Mouse (Mus musculus) gastrocnemius, postnatal 25 days (tissue): ENCODE data around the gene Pygl. TPM values are rescaled to one million over a fixed set of nuclear protein-coding genes. Genes with fewer than 3 reads are reported as not detected.
"Not testable (repeated sequence)": the region's sequence is repeated elsewhere in the genome, so short reads cannot be mapped to it uniquely, and the experiment has no call there.

Source experiments
- DNase-seq: peaks from one replicate; pipeline ENCODE4 v3.0.0; 2022
- total RNA-seq, 2 experiments: library from RNA; stranded (reverse); gene quantifications; 1 replicate in 1 of 2; 2 replicates in 1 of 2; pipeline ENCODE4 v1.2.3; 2021

Gene Pygl
- total RNA-seq, 2 experiments from 2014 or later = 0.82 to 6.1 TPM

DNA sequence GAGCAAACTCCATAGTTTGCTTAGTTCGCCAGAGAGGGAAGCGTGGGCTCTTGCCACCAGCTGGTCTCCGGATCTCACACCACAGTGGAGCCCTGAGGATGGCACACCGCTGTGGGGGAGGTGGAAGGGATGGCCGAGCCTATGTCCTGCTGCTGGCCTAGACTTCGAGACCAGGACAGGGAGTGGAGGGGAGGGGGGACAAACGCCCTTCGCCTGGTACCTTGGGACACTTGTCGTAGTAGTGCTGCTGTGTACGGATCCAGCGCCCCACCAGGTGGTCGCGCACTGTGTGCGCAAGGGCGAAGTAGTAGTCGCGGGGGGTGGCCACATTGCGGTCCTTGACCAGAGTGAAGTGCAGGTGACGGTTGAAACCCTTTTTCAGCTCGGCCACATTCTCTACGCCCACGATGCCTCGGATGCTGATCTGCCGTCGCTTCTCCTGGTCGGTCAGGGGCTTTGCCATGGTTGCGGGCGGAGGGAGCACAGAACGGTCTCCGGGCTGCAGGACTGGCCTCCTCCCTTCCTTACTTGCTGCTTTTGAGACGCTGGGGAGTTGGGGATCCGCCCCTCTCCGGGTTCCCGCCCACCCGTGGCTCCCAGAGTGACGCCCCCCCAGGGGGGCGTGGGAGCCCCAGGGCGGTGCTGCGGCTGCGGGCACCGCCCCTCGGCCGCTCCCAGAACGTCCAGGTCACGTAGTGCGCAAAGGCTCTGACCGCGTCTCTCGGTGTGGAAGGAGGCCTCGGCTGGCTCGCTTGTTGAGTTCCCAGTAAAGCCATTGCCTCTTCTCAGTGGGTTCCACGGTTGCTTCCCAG lies 4.0 kb downstream of the Pygl start:
- DNase-seq = peak; percentile 82

DNA sequence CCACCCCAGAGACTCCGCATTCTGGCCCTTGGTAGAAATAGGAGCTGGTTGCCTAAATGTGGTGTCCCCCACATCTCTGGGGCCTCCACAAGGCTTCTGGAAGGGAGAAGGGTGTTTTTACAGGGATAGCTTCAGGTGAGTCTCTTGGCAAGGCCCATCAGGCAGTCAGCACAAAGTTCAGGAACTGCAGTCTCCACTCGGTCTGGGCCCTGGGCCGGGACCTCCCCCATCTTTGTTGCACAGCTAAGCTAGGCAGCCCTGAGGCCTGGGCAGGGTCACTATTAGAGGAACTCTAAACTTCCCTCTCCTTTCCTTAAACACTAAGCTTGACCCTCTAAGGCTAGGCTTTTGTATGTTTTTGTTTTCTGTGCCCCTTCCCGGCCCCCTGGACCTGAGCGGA lies 4.6 kb downstream of the Pygl start:
- DNase-seq = no peak

DNA sequence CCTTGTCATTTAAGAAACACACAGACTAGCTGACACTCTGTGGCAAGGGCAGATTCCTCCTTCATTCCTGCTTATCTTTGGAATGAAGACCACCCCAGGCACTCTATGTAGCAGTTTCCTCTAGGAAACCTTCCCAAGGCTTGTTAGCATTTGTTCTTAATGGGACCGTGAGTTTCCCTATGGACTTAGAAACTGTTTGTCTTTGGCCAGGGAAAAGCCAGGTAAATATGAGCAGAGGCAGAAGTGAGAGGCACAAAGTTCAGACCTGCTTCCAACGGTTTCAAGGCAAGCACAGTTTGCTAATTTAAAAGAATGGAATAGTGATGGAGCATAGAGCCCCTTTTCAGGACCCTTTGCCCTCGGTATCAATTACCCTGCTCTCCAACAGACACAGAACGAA lies 8.0 kb downstream of the Pygl start:
- no peak for DNase-seq

DNA sequence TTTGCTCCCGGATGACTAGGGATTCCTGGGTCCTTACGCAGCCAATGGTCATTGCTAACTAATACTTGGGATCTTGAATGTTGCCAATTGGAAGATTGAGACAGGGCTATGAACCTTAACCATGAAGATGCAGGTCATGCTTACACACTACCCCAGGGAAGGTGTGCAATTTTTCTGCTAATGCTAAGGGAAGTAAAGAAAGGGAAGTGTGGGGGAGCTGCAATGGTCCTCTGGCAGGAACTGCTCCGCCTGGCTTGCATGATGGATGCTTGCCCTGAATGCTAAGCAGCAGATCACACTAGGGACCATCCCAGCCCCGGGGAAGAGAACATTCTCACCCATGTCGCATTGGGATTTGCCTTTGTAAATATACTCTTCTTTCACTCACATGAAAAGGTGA lies 9.9 kb downstream of the Pygl start:
- DNase-seq = no peak

DNA sequence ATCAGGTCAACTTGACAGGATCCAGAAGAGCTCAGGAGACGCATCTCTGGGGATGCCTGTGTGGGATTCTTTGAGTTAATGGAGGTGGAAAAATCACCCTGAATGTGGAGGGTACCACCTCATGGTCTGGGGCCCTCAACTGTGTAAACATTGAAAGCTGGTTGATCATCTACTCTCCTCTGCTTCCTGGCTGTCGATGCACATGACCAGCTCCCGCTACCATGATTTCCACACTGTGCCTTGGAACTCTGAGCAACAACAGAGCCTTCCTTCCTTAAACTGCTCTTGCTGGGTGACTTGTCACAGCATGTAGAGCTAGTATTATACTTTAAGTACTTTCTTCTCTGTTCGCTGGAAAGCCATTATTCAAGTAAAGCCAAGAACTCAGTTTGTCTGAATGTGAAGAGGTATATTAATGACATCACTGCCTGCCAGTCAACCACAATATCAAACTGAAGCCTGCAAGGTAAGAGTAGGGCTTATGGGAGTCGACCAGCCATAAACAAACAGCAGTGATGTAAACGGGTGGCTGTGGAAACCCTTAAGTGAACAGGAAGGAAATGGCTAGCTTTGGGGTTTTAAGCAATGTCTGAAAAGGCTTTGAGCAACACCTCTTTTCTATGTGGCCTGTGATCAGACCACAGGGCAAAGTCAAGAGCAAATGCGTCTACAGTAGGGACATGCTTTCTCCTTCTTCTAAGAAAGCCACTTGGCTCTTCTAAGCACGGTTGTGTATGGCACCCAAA lies 12.3 kb downstream of the Pygl start:
- no peak for DNase-seq

DNA sequence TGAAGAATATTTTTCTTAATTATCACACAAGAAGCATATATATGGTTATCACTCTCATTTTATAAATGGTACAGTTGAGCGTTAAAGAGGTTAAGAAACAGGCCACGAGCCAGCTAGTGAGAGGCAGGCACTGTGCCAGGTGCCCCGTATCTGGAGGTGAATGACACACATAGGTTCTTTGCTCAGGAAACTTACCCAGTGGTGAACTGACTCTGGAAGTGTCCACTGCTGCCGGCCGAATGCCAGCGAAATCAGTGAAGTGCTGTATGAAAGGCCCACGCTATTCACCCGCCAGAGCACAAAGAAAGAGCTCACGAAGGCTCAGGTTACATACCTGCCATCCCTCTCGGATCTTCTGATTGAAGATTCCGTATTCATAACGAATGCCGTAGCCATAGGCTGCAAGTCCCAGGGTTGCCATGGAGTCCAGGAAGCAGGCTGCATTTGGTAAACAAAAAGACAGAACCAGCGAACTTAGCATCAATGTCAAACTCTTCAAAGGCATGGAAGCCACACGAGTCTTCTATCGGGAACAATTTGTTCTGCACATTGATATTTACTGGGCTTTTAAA lies 15.0 kb downstream of the Pygl start:
- no peak for DNase-seq

DNA sequence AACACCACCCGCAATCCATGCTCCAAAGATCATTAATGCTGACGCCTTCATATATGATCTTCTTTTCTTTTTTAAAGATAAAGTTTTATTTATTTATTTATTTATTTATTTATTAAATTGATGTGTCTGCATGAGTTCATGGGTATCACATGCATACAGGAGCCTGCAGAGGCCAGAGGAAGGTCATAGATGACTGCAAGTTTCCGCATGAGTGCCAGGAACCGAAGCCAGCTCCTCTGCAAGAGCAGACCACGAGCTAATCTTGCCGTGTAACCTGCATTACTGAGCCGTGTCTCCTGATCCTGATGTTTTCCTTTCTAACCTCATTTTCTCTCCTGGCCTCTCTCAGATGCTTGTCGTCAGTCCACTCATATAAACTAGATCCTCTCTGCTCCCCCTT lies 17.0 kb downstream of the Pygl start:
- DNase-seq = no peak

DNA sequence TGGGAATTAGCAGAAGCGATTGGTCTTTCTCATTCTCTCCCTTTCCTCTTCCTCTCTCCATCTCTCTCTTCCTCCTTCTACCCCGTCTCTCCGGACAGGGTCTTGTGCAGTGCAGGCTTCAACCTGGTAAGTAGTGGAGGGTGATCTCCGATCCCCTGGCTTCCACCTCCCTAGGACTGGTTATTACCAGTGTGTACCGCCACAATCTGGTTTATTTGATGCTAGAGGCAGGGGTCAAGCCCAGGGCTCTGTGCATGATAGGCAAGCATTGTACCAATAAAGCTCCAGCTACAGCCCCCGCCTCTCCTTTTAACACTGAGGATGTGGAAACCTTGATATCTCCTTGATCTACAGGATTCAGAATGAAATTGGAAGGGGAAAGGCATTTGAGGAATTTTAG lies 17.7 kb downstream of the Pygl start:
- DNase-seq = no peak

DNA sequence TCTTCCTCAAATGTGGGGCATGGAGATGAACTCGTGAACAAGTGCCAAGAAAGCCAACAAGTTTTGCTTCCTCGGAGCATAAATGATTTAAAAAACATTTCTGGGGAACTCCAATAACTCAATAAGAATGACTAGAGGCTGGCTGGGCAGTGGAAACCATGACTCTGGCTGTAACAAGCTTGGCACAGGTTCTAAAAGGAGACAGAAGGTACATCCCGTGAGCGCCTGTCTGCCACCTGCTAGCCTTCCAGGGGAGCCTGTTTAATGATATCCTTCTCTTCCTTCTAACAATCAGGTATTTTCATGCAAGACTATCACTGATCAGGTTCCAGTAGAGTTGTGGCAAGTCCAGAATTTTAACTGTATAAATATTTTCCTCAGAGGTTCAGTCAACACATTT lies 18.8 kb downstream of the Pygl start:
- no peak for DNase-seq

DNA sequence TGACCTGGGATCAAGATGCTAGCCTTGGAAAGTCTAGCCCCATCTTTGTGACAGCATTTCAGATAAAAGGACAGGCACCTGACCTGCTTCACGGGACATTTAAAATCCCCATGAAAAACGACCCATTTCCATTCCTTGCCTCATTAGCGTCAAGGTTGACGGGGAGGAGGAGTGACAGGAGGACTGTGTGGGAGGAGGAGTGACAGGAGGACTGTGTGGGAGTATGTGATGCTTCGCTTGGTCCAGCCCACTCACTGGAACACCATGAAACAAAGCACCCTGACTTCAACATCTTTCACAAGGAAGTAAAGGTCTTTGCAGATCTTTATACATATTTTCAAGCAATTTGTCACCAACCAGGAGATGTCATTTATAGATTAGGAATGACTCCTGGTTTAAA lies 23.1 kb downstream of the Pygl start:
- DNase-seq = no peak

DNA sequence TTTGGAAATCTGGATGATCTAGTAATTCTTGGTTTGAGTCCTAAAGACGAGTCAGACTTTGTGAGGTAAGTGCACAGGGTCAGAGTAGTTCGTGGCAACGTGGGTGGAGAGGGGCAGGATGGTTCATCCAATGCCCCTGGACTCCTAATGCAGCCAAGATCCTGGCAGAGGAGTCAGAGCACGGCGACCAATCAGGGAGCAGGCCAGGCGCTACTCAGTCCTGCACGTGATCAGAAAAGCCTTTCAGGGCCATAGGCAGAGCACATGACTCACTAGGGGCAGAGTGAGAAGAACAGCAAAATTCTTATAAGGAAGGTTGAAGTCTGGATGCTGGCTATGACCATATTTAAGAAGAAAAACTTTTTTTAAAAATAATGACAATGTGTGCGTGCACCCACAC lies 26.9 kb downstream of the Pygl start:
- no peak for DNase-seq

DNA sequence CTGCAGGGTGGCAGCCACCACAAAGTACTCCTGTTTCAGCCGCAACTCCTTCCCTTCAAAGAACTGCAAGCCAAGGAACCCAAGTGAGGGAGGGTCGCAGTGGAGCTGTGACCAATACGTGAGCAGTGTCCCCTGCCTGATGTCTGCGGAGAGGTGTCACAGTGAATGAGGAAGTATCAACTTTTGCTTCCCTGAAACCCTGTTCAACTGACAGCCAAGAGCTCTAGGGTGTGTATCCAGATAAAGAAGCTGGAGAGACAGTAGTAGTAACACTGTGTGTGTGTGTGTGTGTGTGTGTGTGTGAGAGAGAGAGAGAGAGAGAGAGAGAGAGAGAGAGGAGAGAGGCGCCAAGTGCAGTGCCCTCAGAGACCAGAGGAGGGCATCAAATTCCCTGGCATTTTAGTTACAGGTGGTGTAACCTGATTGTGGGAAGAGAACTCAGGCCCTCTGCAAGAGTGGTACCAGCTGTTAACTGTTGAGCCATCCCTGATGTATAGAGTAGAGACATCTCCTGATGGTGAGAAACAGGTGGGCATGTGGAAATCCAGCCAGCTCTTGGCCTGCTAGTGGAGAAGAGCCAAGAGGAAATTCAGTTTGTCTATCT lies 29.3 kb downstream of the Pygl start:
- DNase-seq = no peak

DNA sequence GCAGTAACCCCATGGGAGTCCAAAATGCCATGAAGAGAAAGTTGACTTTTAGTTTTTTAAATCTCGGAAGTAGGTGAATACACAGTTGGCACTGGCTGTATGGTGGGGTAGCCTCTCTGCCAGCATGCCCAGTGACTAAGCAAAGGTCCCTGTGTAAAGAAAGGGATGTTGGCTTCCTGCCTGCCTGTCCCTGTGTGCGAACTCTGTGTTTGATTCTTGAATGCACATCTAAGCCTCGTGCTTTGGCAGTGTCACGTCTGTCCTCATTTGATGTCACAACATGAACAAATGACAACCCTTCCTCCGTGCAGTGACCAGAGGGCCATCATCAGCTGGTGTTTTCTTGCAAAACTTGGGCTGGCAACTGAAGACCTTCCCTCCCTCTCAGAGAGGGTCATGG lies 34.9 kb downstream of the Pygl start:
- DNase-seq = no peak

DNA sequence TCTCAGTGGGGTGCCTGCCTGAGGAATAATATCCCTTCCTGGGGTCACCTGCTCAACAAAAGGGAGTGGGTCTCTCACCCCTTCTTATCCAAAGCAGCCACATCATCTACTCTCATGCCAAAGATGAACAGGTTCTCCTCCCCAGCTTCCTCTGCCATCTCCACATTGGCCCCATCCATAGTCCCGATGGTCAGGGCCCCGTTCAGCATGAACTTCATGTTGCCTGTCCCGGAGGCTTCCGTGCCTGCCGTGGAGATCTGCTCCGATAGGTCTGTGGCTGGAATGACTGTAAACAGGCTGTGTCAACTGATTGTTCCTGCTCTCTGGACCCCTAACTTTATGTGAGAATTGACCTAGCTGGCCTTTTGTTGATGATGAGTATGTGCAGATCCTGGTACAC lies 35.9 kb downstream of the Pygl start:
- DNase-seq = no peak

DNA sequence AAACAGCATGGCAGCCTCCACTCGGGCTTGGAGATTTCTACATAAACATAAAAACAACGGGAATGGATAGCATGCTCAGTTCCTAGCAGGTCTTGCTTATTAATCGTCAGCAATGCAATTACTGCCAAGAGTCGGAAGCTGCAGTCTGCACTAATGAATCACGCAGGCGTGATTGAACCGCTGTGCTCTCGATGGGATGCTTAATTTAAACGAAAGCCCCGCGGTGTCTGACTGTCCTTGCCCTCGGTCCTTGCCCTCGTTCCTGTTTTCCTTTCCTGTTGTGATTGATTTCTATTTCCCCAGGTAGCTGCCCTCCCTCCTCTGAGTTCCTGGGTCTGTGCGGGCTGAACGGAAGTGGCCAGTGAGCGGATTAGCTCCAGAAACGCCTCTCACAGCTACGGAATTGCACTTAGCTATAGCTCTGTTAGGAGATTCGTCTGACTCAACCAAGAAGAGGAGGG lies 39.0 kb downstream of the Pygl start:
- DNase-seq = no peak

DNA sequence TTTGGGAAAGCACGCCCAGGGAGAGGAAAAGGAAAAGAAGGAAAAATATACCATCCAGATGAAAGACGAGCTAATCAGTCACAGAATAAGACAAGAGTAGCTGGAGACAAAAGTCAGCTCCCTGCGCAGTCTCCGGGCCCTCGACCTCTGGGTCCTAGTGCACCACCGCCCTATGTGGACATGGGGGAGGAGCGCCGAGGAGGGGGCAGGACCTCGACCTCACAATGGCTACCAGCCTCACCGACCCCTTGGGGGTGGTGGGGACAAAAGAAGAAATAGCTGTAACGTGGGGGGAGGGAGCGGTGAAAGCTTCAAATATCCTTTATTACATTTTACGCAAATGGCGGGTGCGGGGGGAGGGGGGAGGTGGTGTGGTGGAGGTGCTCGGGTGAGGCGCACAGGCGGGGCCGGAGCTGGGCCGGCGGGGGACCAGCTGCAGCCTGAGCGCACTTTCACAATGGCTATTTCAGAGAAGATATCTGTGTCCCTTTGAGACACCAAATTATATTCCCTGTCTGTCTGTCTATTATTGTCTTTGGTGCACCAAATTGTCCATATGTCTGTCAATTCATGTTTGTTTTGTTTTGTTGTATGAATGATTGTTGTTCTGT lies 47.0 kb downstream of the Pygl start:
- no peak for DNase-seq

DNA sequence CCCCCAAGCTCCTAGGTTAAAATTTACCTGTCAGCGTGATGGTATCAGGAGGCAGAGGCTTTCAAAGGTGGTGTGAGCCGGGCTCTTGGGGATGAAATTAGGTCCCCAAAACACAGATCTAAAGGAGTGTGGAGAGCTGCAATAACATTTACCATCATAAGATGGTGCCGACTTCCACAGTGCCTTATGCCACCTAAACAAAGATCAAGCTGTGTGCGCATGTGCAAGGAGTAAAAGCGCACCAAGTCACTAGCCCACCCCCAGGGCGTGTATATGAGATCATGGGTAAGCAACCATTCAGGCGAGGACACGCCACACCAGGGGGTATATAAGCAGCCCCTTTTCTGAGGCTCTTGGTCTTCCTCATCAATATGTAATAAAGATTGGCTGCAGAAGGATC lies 47.8 kb downstream of the Pygl start:
- DNase-seq = not testable (repeated sequence)

DNA sequence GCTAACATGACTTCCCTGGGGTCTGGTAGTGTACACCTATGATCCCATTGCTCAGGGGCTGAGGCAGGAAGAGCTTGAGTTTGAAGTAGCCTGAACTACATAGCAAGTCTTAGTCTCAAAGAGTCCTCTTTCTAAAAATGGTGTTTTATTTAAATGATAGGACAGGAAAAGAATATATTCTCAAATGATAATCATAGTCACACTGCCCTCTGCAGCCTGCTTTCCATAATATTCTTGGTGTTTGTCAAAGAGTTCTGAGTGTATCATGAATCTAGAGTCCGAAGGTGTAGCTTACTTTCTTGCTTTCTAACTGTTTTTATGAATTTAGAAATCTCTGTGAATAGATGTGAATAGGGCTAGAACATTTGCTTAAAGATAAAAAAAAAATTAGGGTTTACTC lies 61.3 kb downstream of the Pygl start:
- no peak for DNase-seq

DNA sequence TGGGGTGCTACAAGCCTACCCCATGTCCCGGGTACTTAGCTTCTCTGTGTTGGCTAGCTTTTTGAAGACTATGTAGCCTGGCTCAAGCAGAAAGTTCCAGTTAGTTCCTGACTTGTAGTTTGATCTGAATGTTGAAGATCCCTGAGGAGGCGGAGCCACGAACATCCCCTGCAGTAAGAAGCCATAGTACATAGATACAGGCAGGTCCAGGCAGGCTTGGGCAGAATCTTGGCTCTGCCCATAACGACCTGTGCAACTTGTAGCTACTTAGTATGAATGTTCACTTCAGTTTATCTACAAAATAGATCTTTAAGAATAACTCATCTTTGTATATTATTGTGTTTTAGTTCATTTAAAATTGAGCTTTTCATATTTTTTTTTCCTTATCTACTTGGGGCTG lies 63.3 kb downstream of the Pygl start:
- DNase-seq = no peak

DNA sequence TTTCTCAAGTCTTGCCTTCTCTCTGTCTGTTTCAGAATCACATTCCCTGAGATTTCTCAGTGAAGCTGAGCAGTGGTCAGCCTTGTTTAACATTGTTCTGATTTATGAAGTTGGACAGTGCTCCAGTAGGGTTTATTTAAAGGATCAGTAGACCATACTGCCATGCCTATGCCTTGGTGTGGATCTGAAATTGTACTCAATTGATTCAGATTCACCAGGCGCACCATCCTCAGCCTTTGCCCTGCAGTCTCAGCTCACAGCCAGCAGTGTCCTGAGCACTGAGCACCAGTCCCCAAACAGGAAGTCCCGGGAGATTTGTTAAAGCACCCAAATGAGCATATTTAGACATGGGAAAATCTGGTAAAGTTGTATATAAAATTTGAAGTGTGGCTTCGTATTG lies 66.5 kb downstream of the Pygl start:
- DNase-seq = no peak

DNA sequence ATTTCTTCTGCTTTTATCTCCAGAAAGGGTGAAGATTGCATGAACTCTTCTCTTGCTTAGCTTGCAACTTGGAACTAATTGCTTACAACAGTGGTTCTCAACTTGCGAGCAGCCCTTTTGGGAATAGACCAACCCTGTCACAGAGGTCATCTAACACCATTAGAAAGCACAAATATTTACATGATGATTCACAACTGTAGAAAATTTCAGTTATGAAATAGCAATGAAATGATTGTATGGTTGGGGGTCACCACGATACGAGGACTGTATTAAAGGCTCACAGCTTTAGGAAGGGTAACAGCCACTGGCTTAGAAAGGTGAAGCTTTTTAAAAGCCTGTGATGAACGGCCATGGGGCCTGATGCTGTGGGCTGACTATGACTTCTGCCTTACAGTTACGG lies 70.2 kb downstream of the Pygl start:
- no peak for DNase-seq

DNA sequence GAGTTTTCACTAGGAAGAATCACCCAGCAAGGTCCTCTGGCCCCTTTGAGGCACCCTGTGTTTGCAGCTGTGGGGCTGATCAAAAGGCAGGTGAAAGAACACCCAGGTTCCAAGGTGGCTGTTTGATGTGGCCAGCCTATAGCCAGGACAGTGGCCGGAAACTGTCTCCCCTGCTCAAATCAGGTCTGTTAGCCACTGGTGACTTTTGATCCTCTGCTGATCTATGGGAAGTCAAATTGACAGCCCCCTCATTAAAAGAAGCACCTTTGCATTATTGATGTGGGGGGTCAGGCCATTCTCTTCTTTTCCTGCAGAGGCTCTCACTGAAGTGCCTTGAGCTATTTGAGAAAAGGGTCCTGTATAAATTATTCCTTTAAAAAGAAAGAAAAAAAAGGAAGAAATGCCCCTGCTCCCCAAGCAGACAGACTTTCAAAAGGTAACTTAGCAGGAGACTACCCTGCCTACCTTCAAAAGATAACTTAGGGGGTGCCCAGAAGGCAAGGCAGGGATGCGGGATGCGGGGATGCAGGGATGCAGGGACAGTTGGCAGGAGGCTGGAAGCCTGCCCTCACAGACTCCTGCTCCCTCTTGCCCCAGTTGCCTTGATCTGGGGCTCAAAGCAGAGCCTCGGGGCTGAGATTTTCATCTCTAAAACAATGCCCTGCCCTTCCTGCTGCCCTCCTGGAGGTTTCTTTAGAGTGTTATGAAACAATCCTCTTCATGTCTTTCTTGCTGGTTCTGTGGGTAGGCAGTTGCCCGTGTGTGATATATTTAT lies 73.8 kb downstream of the Pygl start:
- DNase-seq = no peak
